In genomic region chr8:47845956-47846355, GRCm38 (mm10) we compare ENCODE assay signal across 23 mouse cellular contexts. TPM values are rescaled to one million over a fixed set of nuclear protein-coding genes. Genes with fewer than 3 reads are reported as not detected.
DNase-seq lines count a peak whose midpoint lies in the region; ATAC-seq and TF ChIP-seq lines count a peak whose summit lies in the region.
"Had no signal": no experiment of that assay in that cellular context is flagged by ENCODE, and none has a peak within 500 bp of the region (broad histone marks: within the 10 kb centered on the region; RNA-seq: fewer than 3 reads in every experiment).

No protein-coding gene starts in this region.

- intact Hi-C loops in gastrocnemius, postnatal 14 days (cut with DNase I; ENCODE audit: low total_unique reads), result no loop called here

- no peak overlapping the region for H3K27ac ChIP-seq in hindbrain, postnatal 0 days
- no peak overlapping the region for H3K27ac ChIP-seq in hindbrain, embryonic 11.5 days (ENCODE audit: low read depth, low read length)
- H3K27ac ChIP-seq in limb, embryonic 11.5 days (replicated peaks; ENCODE audit: low read depth, low read length), result 0 out of 2 replicates have a peak overlapping the region, but pooled peaks have one; percentile 15
- H3K27ac ChIP-seq: embryonic facial prominence, embryonic 13.5 days had no signal

- no peaks in the 10 kb centered on the region for H3K4me1 ChIP-seq in hindbrain, postnatal 0 days (ENCODE audit: insufficient read depth, low read length)
- H3K4me1 ChIP-seq in hindbrain, embryonic 11.5 days (replicated peaks; ENCODE audit: control insufficient read depth, insufficient read depth, low read length), result no peaks in the 10 kb centered on the region
- 0 out of 2 replicates have a peak, but pooled peaks cover 4% of the 10 kb centered on the region for H3K4me1 ChIP-seq in limb, embryonic 11.5 days (ENCODE audit: control insufficient read depth, insufficient read depth, low read length)
- H3K4me1 ChIP-seq: embryonic facial prominence, embryonic 13.5 days had no signal

- peak; percentile 19 for DNase-seq in hindbrain, postnatal 0 days (ENCODE audit: low spot score)
- DNase-seq in hindbrain, embryonic 11.5 days (ENCODE audit: low spot score), result no peak
- DNase-seq in adrenal gland, adult 2 months, result peak; percentile 65
- DNase-seq in embryo, embryonic 10 days (ENCODE audit: low spot score), result peak; percentile 26
- DNase-seq in limb, embryonic 11.5 days (ENCODE audit: low spot score), result peak; percentile 41
- no peak for DNase-seq in gastrocnemius, postnatal 14 days
- no peak for DNase-seq in right cerebral cortex, postnatal 14 days
- DNase-seq: cerebellum, adult 11 months; cerebellum, postnatal 36 days; heart, postnatal 4 days; layer of hippocampus, adult 9-11 months; lung, adult 18-20 months; thymus, postnatal 4 days had no signal

- WGBS in hindbrain, postnatal 0 days, result 53% methylated on average over 13 of the region's 13 CpGs
- WGBS in hindbrain, embryonic 11.5 days, result 83% methylated on average over 13 of the region's 13 CpGs
- WGBS in limb, embryonic 11.5 days, result 59% methylated on average over 13 of the region's 13 CpGs

- H3K27me3 ChIP-seq in hindbrain, postnatal 0 days (ENCODE audit: insufficient read depth, low read length), result no peaks in the 10 kb centered on the region
- H3K27me3 ChIP-seq in hindbrain, embryonic 11.5 days (ENCODE audit: control insufficient read depth, insufficient read depth, low read length), result no peaks in the 10 kb centered on the region
- no peaks in the 10 kb centered on the region for H3K27me3 ChIP-seq in limb, embryonic 11.5 days (ENCODE audit: control insufficient read depth, insufficient read depth, low read length)
- H3K27me3 ChIP-seq: embryonic facial prominence, embryonic 13.5 days had no signal

- H3K9ac ChIP-seq in hindbrain, postnatal 0 days (replicated peaks; ENCODE audit: low read length), result no peak overlapping the region
- no peak overlapping the region for H3K9ac ChIP-seq in hindbrain, embryonic 11.5 days (ENCODE audit: low read depth, low read length)
- no peak overlapping the region for H3K9ac ChIP-seq in limb, embryonic 11.5 days (ENCODE audit: low read length)
- H3K9ac ChIP-seq: embryonic facial prominence, embryonic 13.5 days had no signal

- H3K4me2 ChIP-seq in hindbrain, postnatal 0 days (ENCODE audit: low read depth, low read length), result no peak overlapping the region
- H3K4me2 ChIP-seq in hindbrain, embryonic 11.5 days (replicated peaks; ENCODE audit: low read depth, low read length), result no peak overlapping the region
- H3K4me2 ChIP-seq in limb, embryonic 11.5 days (ENCODE audit: low read depth, severe bottlenecking), result no peak overlapping the region
- H3K4me2 ChIP-seq: embryonic facial prominence, embryonic 13.5 days; midbrain, embryonic 11.5 days had no signal

- H3K36me3 ChIP-seq in hindbrain, postnatal 0 days (ENCODE audit: insufficient read depth, low read length), result no peaks in the 10 kb centered on the region
- no peaks in the 10 kb centered on the region for H3K36me3 ChIP-seq in hindbrain, embryonic 11.5 days (ENCODE audit: control insufficient read depth, insufficient read depth, low read length)
- H3K36me3 ChIP-seq in limb, embryonic 11.5 days (ENCODE audit: control insufficient read depth, insufficient read depth, low read length), result peaks cover 10% of the 10 kb centered on the region

- H3K4me3 ChIP-seq in hindbrain, postnatal 0 days (ENCODE audit: low read length), result no peak overlapping the region
- H3K4me3 ChIP-seq in hindbrain, embryonic 11.5 days (ENCODE audit: low read depth, low read length), result no peak overlapping the region
- no peak overlapping the region for H3K4me3 ChIP-seq in limb, embryonic 11.5 days (ENCODE audit: low read depth, low read length)
- H3K4me3 ChIP-seq: embryonic facial prominence, embryonic 13.5 days had no signal

- no peaks in the 10 kb centered on the region for H3K9me3 ChIP-seq in hindbrain, postnatal 0 days (ENCODE audit: low read length)
- no peaks in the 10 kb centered on the region for H3K9me3 ChIP-seq in hindbrain, embryonic 11.5 days (ENCODE audit: control insufficient read depth, low read length)
- no peaks in the 10 kb centered on the region for H3K9me3 ChIP-seq in limb, embryonic 11.5 days (ENCODE audit: control insufficient read depth, low read length)
- H3K9me3 ChIP-seq: embryonic facial prominence, embryonic 13.5 days had no signal

- no peak for TF ChIP-seq CTCF in hindbrain, postnatal 0 days (IDR thresholded peaks at IDR 0.05; ENCODE audit: low read depth)

- ATAC-seq in hindbrain, postnatal 0 days, result no peak
- ATAC-seq in hindbrain, embryonic 11.5 days (ENCODE audit: low FRiP score), result no peak
- no peak for ATAC-seq in limb, embryonic 11.5 days (ENCODE audit: insufficient number of reproducible peaks, low FRiP score, low TSS enrichment, low read depth)
- ATAC-seq in activated CD4-positive, CD25-positive, alpha-beta regulatory T cell, adult 4 months, result no peak

RNA-seq across cellular contexts. Expression of gene Cldn22, which starts 21.7 kb away (rescaled TPM):
- total RNA-seq in hindbrain, postnatal 0 days (2014; rRNA removed), result not detected in 2 replicates
- polyA plus RNA-seq in hindbrain, postnatal 0 days (2015; fragmentation: Nextera tagmentation; extraction: Ambion mirVana), result not detected in 2 replicates
- polyA plus RNA-seq in hindbrain, embryonic 11.5 days (2014; fragmentation: Nextera tagmentation; extraction: Ambion mirVana), result not detected in 2 replicates
- 1 to 10 TPM; 1.8 to 3.6 TPM for total RNA-seq in adrenal gland, adult 2 months (2021)
- 2.9 and 6.2 TPM in 2 replicates for polyA plus RNA-seq in adrenal gland, adult 2 months (2012; rRNA removed)
- not detected in 2 replicates for polyA plus RNA-seq in limb, embryonic 11.5 days (2014; fragmentation: Nextera tagmentation; extraction: Ambion mirVana)
- under 1 TPM in 1 of 2 experiments, not detected in 1; 0.89 TPM for polyA plus RNA-seq in activated CD4-positive, CD25-positive, alpha-beta regulatory T cell, adult 4 months (2017; shearing (Covaris generic))
- total RNA-seq in gastrocnemius, postnatal 14 days (2021), result under 1 TPM in 1 of 2 experiments, not detected in 1; 0.29 TPM
- total RNA-seq: heart, postnatal 4 days; liver, adult 2 months; monocyte, adult 5-6 weeks had no signal
- polyA plus RNA-seq: brain, embryonic 14.5 days; embryonic facial prominence, embryonic 13.5 days; heart, embryonic 14.5 days; liver, adult 2 months; midbrain, embryonic 11.5 days; neural tube, embryonic 14.5 days had no signal

RNA-seq across cellular contexts. Expression of gene Cldn24, which starts 24.0 kb away (rescaled TPM):
- not detected in 2 replicates for total RNA-seq in hindbrain, postnatal 0 days (2014; rRNA removed)
- not detected in 2 replicates for polyA plus RNA-seq in hindbrain, postnatal 0 days (2015; fragmentation: Nextera tagmentation; extraction: Ambion mirVana)
- polyA plus RNA-seq in hindbrain, embryonic 11.5 days (2014; fragmentation: Nextera tagmentation; extraction: Ambion mirVana), result 0.39 TPM in 1 of 2 replicates, not detected in the other
- total RNA-seq in adrenal gland, adult 2 months (2021), result not detected
- not detected in 2 replicates for polyA plus RNA-seq in adrenal gland, adult 2 months (2012; rRNA removed)
- not detected in 2 replicates for polyA plus RNA-seq in limb, embryonic 11.5 days (2014; fragmentation: Nextera tagmentation; extraction: Ambion mirVana)
- not detected for polyA plus RNA-seq in activated CD4-positive, CD25-positive, alpha-beta regulatory T cell, adult 4 months (2017; shearing (Covaris generic))
- total RNA-seq in gastrocnemius, postnatal 14 days (2021), result not detected
- total RNA-seq: gastrocnemius, postnatal 4 days; heart, postnatal 4 days; left cerebral cortex, postnatal 10 days; liver, adult 2 months; monocyte, adult 5-6 weeks had no signal
- polyA plus RNA-seq: brain, embryonic 14.5 days; embryonic facial prominence, embryonic 13.5 days; heart, embryonic 14.5 days; liver, adult 2 months; midbrain, embryonic 11.5 days; neural tube, embryonic 14.5 days had no signal

Comparison
In these comparisons a context has a peak if more than half of its experiments do, and no peak if none do; other contexts are left out.
1. DNase-seq: peak in hindbrain, postnatal 0 days (single experiment), adrenal gland, adult 2 months (single experiment), embryo, embryonic 10 days (single experiment) and limb, embryonic 11.5 days (single experiment); none in hindbrain, embryonic 11.5 days (single experiment), gastrocnemius, postnatal 14 days (single experiment) and right cerebral cortex, postnatal 14 days (single experiment).